Mouse (Mus musculus): ENCODE measurements around the gene A930033H14Rik. TPM values are rescaled to one million over a fixed set of nuclear protein-coding genes. Genes with fewer than 3 reads are reported as not detected.

Gene A930033H14Rik
- total and polyA plus RNA-seq, 3 experiments: 0.61 to 1.1 (median 1.1) TPM

DNA sequence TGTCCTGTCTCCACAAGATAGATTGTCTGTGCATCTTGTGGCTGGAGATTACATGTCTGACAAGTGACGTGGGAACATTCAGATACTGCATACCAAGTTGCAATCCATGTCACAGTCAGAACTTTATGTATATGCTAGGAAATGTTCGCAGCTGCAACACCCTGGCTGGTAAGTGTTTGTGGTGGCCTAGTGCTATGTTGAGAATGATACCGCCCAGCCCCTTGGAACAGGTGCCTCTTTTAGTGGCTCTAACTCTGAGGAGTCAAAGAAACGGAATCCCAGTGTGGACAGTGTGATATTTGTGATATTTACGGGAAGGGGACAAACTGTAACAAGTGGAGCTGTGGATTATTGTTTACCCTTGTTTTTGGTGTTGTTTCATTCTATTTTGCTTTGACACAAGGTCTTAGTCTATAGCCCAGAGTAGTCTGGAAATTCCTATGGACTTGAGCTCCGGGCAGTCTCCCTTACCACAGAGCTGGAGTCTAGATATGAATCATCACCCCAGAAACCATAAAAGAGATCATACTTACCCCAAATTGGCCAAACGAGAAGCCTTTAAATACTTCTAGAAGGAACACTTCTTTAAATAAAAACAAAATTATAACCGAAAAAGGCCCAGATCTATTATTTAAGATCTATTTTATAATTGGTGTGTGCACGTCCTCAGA lies 25.0 kb downstream of the A930033H14Rik start:
- H3K4me1 ChIP-seq (ENCODE audit: control insufficient read depth, insufficient read depth, low read length): peaks cover 2% of the 10 kb centered on the region; the same call in 1 of the 2 replicates
- 83% methylated on average over 9 of the region's 9 CpGs for WGBS
- no peaks in the 10 kb centered on the region for H3K79me2 ChIP-seq (replicated peaks; ENCODE audit: control insufficient read depth, insufficient read depth, low read length)
- no peak for TF ChIP-seq CTCF (IDR thresholded peaks at IDR 0.05)
- no peak for TF ChIP-seq POLR2A (IDR thresholded peaks at IDR 0.05; ENCODE audit: insufficient read depth, low read depth, low read length)
- TF ChIP-seq EP300 (IDR thresholded peaks at IDR 0.05; ENCODE audit: insufficient read depth, low read depth, low read length): no peak
- no peak for DNase-seq
- H3K36me3 ChIP-seq (ENCODE audit: control insufficient read depth, insufficient read depth, low read length): no peaks in the 10 kb centered on the region
- H3K27me3 ChIP-seq (ENCODE audit: control insufficient read depth, insufficient read depth, low read length): no peaks in the 10 kb centered on the region
- no peak overlapping the region for H3K9ac ChIP-seq (ENCODE audit: low read depth, low read length)
- intact Hi-C loops (cut with DNase I): loop anchor here (2.0 kb wide), 1 partner anchor 25 kb away; the partner anchor contains the start of gene A930033H14Rik
- no peak overlapping the region for H3K4me3 ChIP-seq
- no peak overlapping the region for H3K27ac ChIP-seq

DNA sequence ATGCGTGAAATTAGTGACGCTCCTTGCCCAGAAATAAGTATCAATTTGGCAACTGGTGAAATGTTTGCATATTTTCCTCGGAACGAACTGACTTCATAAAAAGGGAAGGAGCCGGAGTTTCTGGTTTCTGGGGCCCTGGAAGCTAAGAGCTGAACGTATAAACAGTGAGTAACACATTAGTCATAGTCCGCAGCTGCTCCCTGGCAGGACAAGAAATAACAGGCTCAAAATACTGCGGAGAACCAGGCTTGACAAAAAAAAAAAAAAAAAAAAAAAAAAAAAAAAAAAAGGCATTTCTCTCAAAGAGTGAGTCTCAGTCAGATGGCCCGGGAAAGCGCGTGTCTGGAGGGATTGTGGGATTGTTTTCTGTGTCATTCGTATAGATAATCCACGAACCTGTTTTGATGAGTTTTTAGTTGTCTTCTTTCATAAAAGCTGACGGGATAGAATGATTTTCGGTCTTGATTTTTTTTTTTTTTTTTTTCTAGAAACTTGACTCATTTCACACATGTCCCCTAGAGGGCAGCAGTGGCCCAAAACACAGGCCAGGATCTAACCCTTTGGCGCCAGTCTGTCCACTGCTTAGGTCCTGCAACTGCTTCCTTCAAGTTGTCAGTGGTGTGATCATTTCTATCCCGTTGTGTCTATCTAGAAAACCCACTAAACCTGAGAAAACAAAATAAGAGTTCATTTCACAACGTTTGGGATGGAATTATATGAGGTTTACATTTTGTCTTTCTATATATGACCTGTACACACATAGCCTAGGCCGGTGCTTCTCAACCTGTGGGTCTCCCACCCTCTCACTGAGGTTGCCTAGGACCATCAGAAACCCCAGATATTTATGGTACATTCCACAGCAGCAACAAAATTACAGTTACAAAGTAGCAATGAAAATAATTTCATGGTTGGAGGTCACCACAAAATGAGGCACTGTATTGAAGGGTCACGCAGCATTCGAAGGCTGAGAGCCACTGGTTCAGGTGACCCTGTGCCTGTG lies 26.7 kb downstream of the A930033H14Rik start:
- Histone ChIP-seq H3K4me3 (peak overlapping the region; percentile 46), H3K79me2 (replicated peaks; ENCODE audit: control insufficient read depth, insufficient read depth, low read length) (no peaks in the 10 kb centered on the region), H3K27ac (peak overlapping the region; percentile 69), H3K27me3 (ENCODE audit: control insufficient read depth, insufficient read depth, low read length) (no peaks in the 10 kb centered on the region), H3K4me1 (ENCODE audit: control insufficient read depth, insufficient read depth, low read length) (peaks cover 2% of the 10 kb centered on the region; the same call in 1 of the 2 replicates), H3K9ac (ENCODE audit: low read depth, low read length) (peak overlapping the region; percentile 57), H3K36me3 (ENCODE audit: control insufficient read depth, insufficient read depth, low read length) (no peaks in the 10 kb centered on the region)
- DNase-seq: peak; percentile 70 to 73
- 17% methylated on average over 21 of the region's 21 CpGs for WGBS
- 0 out of 2 replicates have a peak, but pooled peaks have one; percentile 53 for TF ChIP-seq EP300 (IDR thresholded peaks at IDR 0.05; ENCODE audit: insufficient read depth, low read depth, low read length)
- TF ChIP-seq CTCF (IDR thresholded peaks at IDR 0.05): peak; percentile 88
- TF ChIP-seq POLR2A (IDR thresholded peaks at IDR 0.05; ENCODE audit: insufficient read depth, low read depth, low read length): no peak
- intact Hi-C loops (cut with DNase I): loop anchor here (1.0 to 2.0 kb wide), 3 partner anchors 27 to 135 kb away; partner anchors contain the start of gene A930033H14Rik

DNA sequence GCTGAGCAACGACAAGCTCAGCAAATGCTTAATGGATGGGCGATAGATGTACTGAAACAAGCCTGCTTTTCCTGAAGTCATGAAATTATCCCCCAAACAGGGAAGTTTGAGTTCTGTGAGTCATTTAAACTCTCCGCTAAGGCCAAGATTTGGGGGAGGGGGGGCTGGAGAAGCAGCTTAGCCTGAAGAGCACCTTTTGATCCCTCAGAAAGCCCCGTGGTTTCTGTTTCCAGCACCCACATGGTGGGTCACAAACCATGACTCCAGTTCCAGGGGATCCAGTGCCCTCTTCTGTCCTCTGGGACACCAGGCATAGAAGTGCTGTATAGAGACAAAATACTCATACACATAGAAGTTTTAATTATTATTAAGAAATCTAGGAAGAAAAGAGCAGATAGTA lies 27.5 kb downstream of the A930033H14Rik start:
- WGBS: 69% methylated on average over 4 of the region's 4 CpGs
- intact Hi-C loops (cut with DNase I): no loop called here
- peak; percentile 19 to 40 for DNase-seq
- peak overlapping the region; percentile 69 for H3K27ac ChIP-seq
- no peaks in the 10 kb centered on the region for H3K27me3 ChIP-seq (ENCODE audit: control insufficient read depth, insufficient read depth, low read length)
- no peak overlapping the region for H3K9ac ChIP-seq (ENCODE audit: low read depth, low read length)
- H3K4me3 ChIP-seq: 0 out of 2 replicates have a peak overlapping the region, but pooled peaks have one; percentile 46
- peaks cover 2% of the 10 kb centered on the region; the same call in 1 of the 2 replicates for H3K4me1 ChIP-seq (ENCODE audit: control insufficient read depth, insufficient read depth, low read length)
- no peak for TF ChIP-seq EP300 (IDR thresholded peaks at IDR 0.05; ENCODE audit: insufficient read depth, low read depth, low read length)
- no peak for TF ChIP-seq CTCF (IDR thresholded peaks at IDR 0.05)
- no peak for TF ChIP-seq POLR2A (IDR thresholded peaks at IDR 0.05; ENCODE audit: insufficient read depth, low read depth, low read length)
- no peaks in the 10 kb centered on the region for H3K79me2 ChIP-seq (replicated peaks; ENCODE audit: control insufficient read depth, insufficient read depth, low read length)
- H3K36me3 ChIP-seq (ENCODE audit: control insufficient read depth, insufficient read depth, low read length): no peaks in the 10 kb centered on the region

DNA sequence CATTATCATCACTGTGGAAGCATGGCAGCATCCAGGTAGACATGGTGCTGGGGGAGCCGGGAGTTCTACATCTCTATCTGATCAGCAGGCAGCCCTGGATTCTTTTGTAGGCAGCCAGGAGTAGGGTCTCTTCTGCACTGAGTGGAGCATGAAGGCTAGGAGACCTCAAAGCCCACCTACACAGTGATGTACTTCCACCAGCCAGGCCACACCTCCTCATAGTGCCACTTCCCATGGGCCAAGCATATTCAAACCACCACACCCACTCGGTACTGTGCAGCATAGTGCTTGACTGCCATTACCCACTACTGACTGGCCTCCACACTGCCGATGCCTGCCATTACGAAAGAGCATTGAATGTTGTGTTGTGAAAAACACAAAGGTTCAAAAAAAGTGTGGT lies 28.0 kb downstream of the A930033H14Rik start:
- Histone ChIP-seq H3K27ac (peak overlapping the region; percentile 69), H3K9ac (ENCODE audit: low read depth, low read length) (no peak overlapping the region), H3K79me2 (replicated peaks; ENCODE audit: control insufficient read depth, insufficient read depth, low read length) (no peaks in the 10 kb centered on the region), H3K4me1 (ENCODE audit: control insufficient read depth, insufficient read depth, low read length) (peaks cover 2% of the 10 kb centered on the region; the same call in 1 of the 2 replicates), H3K27me3 (ENCODE audit: control insufficient read depth, insufficient read depth, low read length) (no peaks in the 10 kb centered on the region), H3K4me3 (no peak overlapping the region), H3K36me3 (ENCODE audit: control insufficient read depth, insufficient read depth, low read length) (no peaks in the 10 kb centered on the region)
- WGBS: 93% methylated on average over 4 of the region's 4 CpGs
- no peak for TF ChIP-seq EP300 (IDR thresholded peaks at IDR 0.05; ENCODE audit: insufficient read depth, low read depth, low read length)
- TF ChIP-seq POLR2A (IDR thresholded peaks at IDR 0.05; ENCODE audit: insufficient read depth, low read depth, low read length): no peak
- TF ChIP-seq CTCF (IDR thresholded peaks at IDR 0.05): no peak
- no peak for DNase-seq
- intact Hi-C loops (cut with DNase I): no loop called here

DNA sequence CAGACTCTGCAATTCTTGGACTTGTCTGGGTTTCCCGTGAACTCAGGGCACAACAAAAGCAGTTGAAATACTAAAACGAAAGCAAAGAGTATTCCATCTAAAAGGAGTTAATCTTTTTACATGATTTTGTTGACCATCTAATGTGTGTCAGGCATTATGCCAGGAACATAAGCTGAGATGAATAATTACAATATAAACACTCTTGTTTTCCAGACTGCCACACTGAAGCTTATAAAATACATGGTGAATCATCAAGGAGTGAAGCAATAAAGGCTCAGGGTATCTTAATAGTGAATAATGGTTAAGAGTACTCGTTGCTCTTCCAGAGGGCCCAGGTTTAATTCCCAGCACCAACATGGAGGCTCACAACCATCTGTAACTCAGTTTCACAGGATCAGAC lies 31.9 kb downstream of the A930033H14Rik start:
- H3K27ac ChIP-seq: no peak overlapping the region
- 72% methylated on average over 3 of the region's 3 CpGs for WGBS
- TF ChIP-seq CTCF (IDR thresholded peaks at IDR 0.05) (no peak), POLR2A (IDR thresholded peaks at IDR 0.05; ENCODE audit: insufficient read depth, low read depth, low read length) (no peak), EP300 (IDR thresholded peaks at IDR 0.05; ENCODE audit: insufficient read depth, low read depth, low read length) (no peak)
- H3K79me2 ChIP-seq (replicated peaks; ENCODE audit: control insufficient read depth, insufficient read depth, low read length): no peaks in the 10 kb centered on the region
- H3K4me3 ChIP-seq: no peak overlapping the region
- peaks cover 2% of the 10 kb centered on the region; the same call in 1 of the 2 replicates for H3K4me1 ChIP-seq (ENCODE audit: control insufficient read depth, insufficient read depth, low read length)
- intact Hi-C loops (cut with DNase I): no loop called here
- H3K36me3 ChIP-seq (ENCODE audit: control insufficient read depth, insufficient read depth, low read length): no peaks in the 10 kb centered on the region
- no peaks in the 10 kb centered on the region for H3K27me3 ChIP-seq (ENCODE audit: control insufficient read depth, insufficient read depth, low read length)
- DNase-seq: no peak
- H3K9ac ChIP-seq (ENCODE audit: low read depth, low read length): no peak overlapping the region
